Mouse (Mus musculus) stomach, postnatal 0 days (tissue): ENCODE measurements around the gene Olfr293.

ENCODE experiments used
- CTCF ChIP-seq: IDR thresholded peaks from 2 replicates; pipeline ENCODE4 v1.5.1; 2016; ENCODE audit warnings: antibody characterized with exemption, low read depth, mild to moderate bottlenecking, moderate library complexity
- EP300 ChIP-seq: optimal IDR thresholded peaks from 2 replicates; pipeline ENCODE3; 2016; ENCODE audit warnings: antibody characterized with exemption

- TF ChIP-seq CTCF: no peak
- no peak for TF ChIP-seq EP300
Observed at GRCm38 (mm10) chr7:86688030-86688429, 39.2 kb downstream of the Olfr293 start, which contains the start of gene Olfr292.
